In the genomic region with DNA sequence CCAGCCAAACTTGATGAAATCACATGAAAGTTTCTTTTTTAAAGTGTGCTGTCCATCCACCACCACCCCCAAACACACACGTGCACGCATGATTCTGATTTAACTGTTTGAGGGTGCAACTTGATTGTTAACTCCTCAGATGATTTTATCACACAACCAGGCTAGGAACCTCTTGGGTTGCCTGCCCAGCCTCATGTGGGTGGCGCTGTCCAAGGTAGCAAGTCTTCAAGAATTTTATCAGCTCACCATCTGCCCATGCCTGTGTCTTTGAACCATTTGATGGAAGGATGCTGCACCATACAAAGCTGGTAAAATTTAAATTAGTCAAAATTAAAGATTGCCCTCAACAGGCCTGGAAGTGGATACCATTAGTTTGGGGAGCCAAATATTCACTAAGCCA, we compare ENCODE assay signal across 19 mouse cellular contexts. TPM values are rescaled to one million over a fixed set of nuclear protein-coding genes. Genes with fewer than 3 reads are reported as not detected.
A peak's percentile ranks its signal among the peaks of the same experiment; 100 is the strongest.
DNase-seq lines count a peak whose midpoint lies in the region; ATAC-seq lines count a peak whose summit lies in the region.
"Had no signal": no experiment of that assay in that cellular context is flagged by ENCODE, and none has a peak within 500 bp of the region (broad histone marks: within the 10 kb centered on the region; RNA-seq: fewer than 3 reads in every experiment).

No protein-coding gene starts in this region.

- no peak overlapping the region for H3K4me3 ChIP-seq in embryonic facial prominence, embryonic 14.5 days (ENCODE audit: low read depth, low read length)
- H3K4me3 ChIP-seq: limb, embryonic 12.5 days had no signal

- H3K27me3 ChIP-seq in embryonic facial prominence, embryonic 14.5 days (replicated peaks; ENCODE audit: control insufficient read depth, insufficient read depth, low read length), result no peaks in the 10 kb centered on the region
- H3K27me3 ChIP-seq: limb, embryonic 12.5 days had no signal

- no peaks in the 10 kb centered on the region for H3K9me3 ChIP-seq in embryonic facial prominence, embryonic 14.5 days (ENCODE audit: control insufficient read depth, low read length)
- H3K9me3 ChIP-seq: limb, embryonic 12.5 days had no signal

- no peaks in the 10 kb centered on the region for H3K36me3 ChIP-seq in embryonic facial prominence, embryonic 14.5 days (ENCODE audit: control insufficient read depth, insufficient read depth, low read length)
- H3K36me3 ChIP-seq: limb, embryonic 12.5 days had no signal

- DNase-seq in kidney, postnatal 4 days, result peak; percentile 41 to 51
- no peak for DNase-seq in kidney, postnatal 25 days
- peak; percentile 53 for DNase-seq in NIH3T3 (ENCODE audit: low read depth)
- DNase-seq in embryonic facial prominence, embryonic 14.5 days (ENCODE audit: low spot score), result peak; percentile 31
- DNase-seq in testis, postnatal 14 days (ENCODE audit: low spot score), result no peak
- no peak for DNase-seq in thymus, postnatal 36 days
- DNase-seq in gastrocnemius, postnatal 25 days, result no peak
- DNase-seq: cerebellum, adult 9-11 months; gastrocnemius, postnatal 10 days; heart, postnatal 14 days; kidney, adult 18-20 months; lung, postnatal 10 days; thymus, adult 2 months had no signal

- 64% methylated on average over 3 of the region's 3 CpGs for WGBS in embryonic facial prominence, embryonic 14.5 days

- H3K27ac ChIP-seq in embryonic facial prominence, embryonic 14.5 days (replicated peaks; ENCODE audit: low read depth, low read length), result no peak overlapping the region
- H3K27ac ChIP-seq: limb, embryonic 12.5 days; liver, embryonic 14.5 days had no signal

- H3K4me1 ChIP-seq in embryonic facial prominence, embryonic 14.5 days (ENCODE audit: control insufficient read depth, insufficient read depth, low read length), result no peaks in the 10 kb centered on the region
- H3K4me1 ChIP-seq: limb, embryonic 12.5 days had no signal

- no peak overlapping the region for H3K9ac ChIP-seq in embryonic facial prominence, embryonic 14.5 days (ENCODE audit: low read depth, low read length)
- H3K9ac ChIP-seq: limb, embryonic 12.5 days; liver, embryonic 14.5 days had no signal

- H3K4me2 ChIP-seq in embryonic facial prominence, embryonic 14.5 days (ENCODE audit: low read depth, low read length), result no peak overlapping the region
- H3K4me2 ChIP-seq: heart, embryonic 11.5 days; limb, embryonic 12.5 days had no signal

- no peak for ATAC-seq in embryonic facial prominence, embryonic 14.5 days (ENCODE audit: low read depth)
- ATAC-seq: CD4-positive, CD25-positive, alpha-beta regulatory T cell, adult 4 months; Patski had no signal

RNA-seq across cellular contexts. Expression of gene Tmem150c, which starts 9.6 kb away (rescaled TPM):
- polyA plus RNA-seq in embryonic facial prominence, embryonic 14.5 days (2014; fragmentation: Nextera tagmentation; extraction: Ambion mirVana), result 5.2 and 6.5 TPM in 2 replicates
- total RNA-seq in gastrocnemius, postnatal 25 days (2021), result 1 to 10 TPM; 1.5 to 2.4 TPM
- total RNA-seq: megakaryocyte-erythroid progenitor cell, adult 5-6 weeks had no signal
- polyA plus RNA-seq: CD4-positive, CD25-positive, alpha-beta regulatory T cell, adult 4 months; Patski had no signal

Comparison
In these comparisons a context has a peak if more than half of its experiments do, and no peak if none do; other contexts are left out.
1. DNase-seq: peak in kidney, postnatal 4 days (2 of 2), NIH3T3 (single experiment) and embryonic facial prominence, embryonic 14.5 days (single experiment); none in kidney, postnatal 25 days (0 of 2), testis, postnatal 14 days (single experiment), thymus, postnatal 36 days (0 of 2) and gastrocnemius, postnatal 25 days (single experiment).